In the genomic region with DNA sequence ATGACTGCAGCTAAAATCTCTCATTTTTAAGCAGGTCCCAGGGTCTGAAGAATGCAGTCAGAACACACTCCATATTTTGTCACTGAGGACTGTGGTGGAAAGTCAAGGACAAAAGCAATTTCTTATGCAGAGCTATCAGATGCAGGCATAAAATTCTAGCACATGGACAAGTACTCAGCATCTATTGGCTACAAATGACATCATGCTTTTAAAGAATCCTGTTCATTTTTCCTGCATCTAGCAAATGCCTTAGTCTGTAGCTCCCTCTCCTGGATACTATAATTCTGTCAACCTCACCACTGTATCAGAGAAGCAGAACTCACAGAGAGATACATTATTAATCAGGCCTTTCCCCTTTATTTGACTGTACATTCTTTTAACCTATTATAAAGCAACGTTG, we compare ENCODE assay signal across 8 mouse cellular contexts.
DNase-seq lines count a peak whose midpoint lies in the region; ATAC-seq and TF ChIP-seq lines count a peak whose summit lies in the region.

No protein-coding gene starts in this region.

- no peaks in the 10 kb centered on the region; the same call in none of the 2 replicates for H3K36me3 ChIP-seq in kidney, adult 2 months (ENCODE audit: control insufficient read depth, insufficient read depth, low read length)
- H3K36me3 ChIP-seq in CH12.LX (replicated peaks in 1 of 2; ENCODE audit: control insufficient read depth in 1 of 2, insufficient read depth in 1 of 2, low read length in 1 of 2): peaks cover 0 to 7% of the 10 kb centered on the region in 2 experiments
- H3K36me3 ChIP-seq in hindbrain, embryonic 10.5 days: no peaks in the 10 kb centered on the region
- no peaks in the 10 kb centered on the region for H3K36me3 ChIP-seq in limb, embryonic 14.5 days (ENCODE audit: control insufficient read depth, insufficient read depth, low read length)
- H3K36me3 ChIP-seq in stomach, postnatal 0 days (ENCODE audit: control insufficient read depth, insufficient read depth, low read length): 0 out of 2 replicates have a peak, but pooled peaks cover 2% of the 10 kb centered on the region

- H3K4me2 ChIP-seq in CH12.LX (ENCODE audit: insufficient read depth, low read depth, poor library complexity, severe bottlenecking): no peak overlapping the region
- H3K4me2 ChIP-seq in limb, embryonic 14.5 days (replicated peaks; ENCODE audit: low read depth, low read length, severe bottlenecking): no peak overlapping the region
- no peak overlapping the region for H3K4me2 ChIP-seq in stomach, postnatal 0 days (replicated peaks; ENCODE audit: low read depth)

- H3K9ac ChIP-seq in CH12.LX (ENCODE audit: insufficient read depth, low read depth): no peak overlapping the region
- no peak overlapping the region for H3K9ac ChIP-seq in limb, embryonic 14.5 days (ENCODE audit: low read depth, low read length, severe bottlenecking)
- H3K9ac ChIP-seq in stomach, postnatal 0 days (ENCODE audit: low read length): no peak overlapping the region

- WGBS in kidney, adult 2 months: 40% methylated on average over 1 of the region's 1 CpGs
- WGBS in hindbrain, embryonic 10.5 days: 43% methylated on average over 1 of the region's 1 CpGs
- WGBS in limb, embryonic 14.5 days: 54% methylated on average over 1 of the region's 1 CpGs
- WGBS in stomach, postnatal 0 days: 13% methylated on average over 1 of the region's 1 CpGs

- peak; percentile 92 for ATAC-seq in limb, embryonic 14.5 days (ENCODE audit: low FRiP score, low read depth)
- peak; percentile 61; the same call in 1 of the 2 replicates for ATAC-seq in stomach, postnatal 0 days (ENCODE audit: low FRiP score, low TSS enrichment)

- H3K9me3 ChIP-seq in CH12.LX (replicated peaks; ENCODE audit: low read length): no peaks in the 10 kb centered on the region
- H3K9me3 ChIP-seq in hindbrain, embryonic 10.5 days: no peaks in the 10 kb centered on the region
- H3K9me3 ChIP-seq in limb, embryonic 14.5 days (ENCODE audit: control insufficient read depth, low read length): no peaks in the 10 kb centered on the region
- H3K9me3 ChIP-seq in stomach, postnatal 0 days (ENCODE audit: control insufficient read depth, low read length): no peaks in the 10 kb centered on the region

- H3K27ac ChIP-seq in kidney, adult 2 months (ENCODE audit: insufficient read depth, low read depth, low read length): no peak overlapping the region
- no peak overlapping the region for H3K27ac ChIP-seq in CH12.LX (ENCODE audit: insufficient read depth, low read depth)
- 0 out of 2 replicates have a peak overlapping the region, but pooled peaks have one; percentile 29 for H3K27ac ChIP-seq in hindbrain, embryonic 10.5 days
- H3K27ac ChIP-seq in limb, embryonic 14.5 days (replicated peaks; ENCODE audit: low read depth, low read length): no peak overlapping the region
- H3K27ac ChIP-seq in stomach, postnatal 0 days (replicated peaks): no peak overlapping the region

- H3K27me3 ChIP-seq in kidney, adult 2 months (replicated peaks; ENCODE audit: control insufficient read depth, insufficient read depth, low read length): no peaks in the 10 kb centered on the region
- H3K27me3 ChIP-seq in CH12.LX (replicated peaks): no peaks in the 10 kb centered on the region
- no peaks in the 10 kb centered on the region for H3K27me3 ChIP-seq in hindbrain, embryonic 10.5 days (ENCODE audit: insufficient read depth, poor library complexity, severe bottlenecking)
- no peaks in the 10 kb centered on the region for H3K27me3 ChIP-seq in limb, embryonic 14.5 days (ENCODE audit: control insufficient read depth, insufficient read depth, low read length)
- H3K27me3 ChIP-seq in stomach, postnatal 0 days (ENCODE audit: control insufficient read depth, insufficient read depth, low read length): no peaks in the 10 kb centered on the region

- no peak overlapping the region for H3K4me3 ChIP-seq in kidney, adult 2 months (ENCODE audit: insufficient read depth, low read depth, low read length)
- no peak overlapping the region for H3K4me3 ChIP-seq in CH12.LX (replicated peaks in 1 of 3; ENCODE audit: low read depth in 2 of 3, low read length in 2 of 3, poor library complexity in 1 of 3)
- no peak overlapping the region for H3K4me3 ChIP-seq in hindbrain, embryonic 10.5 days
- no peak overlapping the region for H3K4me3 ChIP-seq in limb, embryonic 14.5 days (replicated peaks; ENCODE audit: low read length)
- no peak overlapping the region for H3K4me3 ChIP-seq in stomach, postnatal 0 days (ENCODE audit: low read depth, low read length)

- 0 out of 2 replicates have a peak, but pooled peaks have one; percentile 13 for TF ChIP-seq CTCF in kidney, adult 2 months (conservative IDR thresholded peaks at IDR 0.05; ENCODE audit: insufficient read depth, insufficient read length, low read depth, low read length)
- TF ChIP-seq CTCF in CH12.LX (conservative IDR thresholded peaks at IDR 0.05 in 1 of 2, IDR thresholded peaks at IDR 0.05 in 1 of 2; ENCODE audit: low read depth in 2 of 2, low read length in 2 of 2): peak; percentile 45 to 98; a peak in 3 of 4 replicates
- peak; percentile 87 for TF ChIP-seq CTCF in stomach, postnatal 0 days (IDR thresholded peaks at IDR 0.05; ENCODE audit: low read depth)

- TF ChIP-seq RAD21 in CH12.LX (IDR thresholded peaks at IDR 0.05; ENCODE audit: low read depth, low read length): no peak; the same call in none of the 2 replicates

- in situ Hi-C loops in CH12.LX (cut with MboI; ENCODE audit: low pct_ligation_motif_present, low pct_unique_long_range_greater_than_20kb, low sequenced_read_pairs): no loop called here

- TF ChIP-seq EP300 in CH12.LX (IDR thresholded peaks at IDR 0.05; ENCODE audit: low read length): peak; percentile 52
- TF ChIP-seq EP300 in stomach, postnatal 0 days (optimal IDR thresholded peaks at IDR 0.05): no peak

- H3K4me1 ChIP-seq in kidney, adult 2 months (ENCODE audit: control insufficient read depth, insufficient read depth, low read length): no peaks in the 10 kb centered on the region
- H3K4me1 ChIP-seq in CH12.LX (ENCODE audit: control insufficient read depth in 1 of 2, insufficient read depth in 2 of 2): peaks cover 16 to 28% of the 10 kb centered on the region in 2 experiments
- no peaks in the 10 kb centered on the region for H3K4me1 ChIP-seq in hindbrain, embryonic 10.5 days (replicated peaks)
- H3K4me1 ChIP-seq in limb, embryonic 14.5 days (ENCODE audit: control insufficient read depth, insufficient read depth, low read length): no peaks in the 10 kb centered on the region
- H3K4me1 ChIP-seq in stomach, postnatal 0 days (replicated peaks; ENCODE audit: control insufficient read depth, insufficient read depth): no peaks in the 10 kb centered on the region

- dilution Hi-C loops in CH12.LX (cut with MboI; ENCODE audit: extremely low pct_ligation_motif_present, extremely low pct_unique_long_range_greater_than_20kb, low sequenced_read_pairs): no loop called here

- TF ChIP-seq POLR2A in kidney, adult 2 months (IDR thresholded peaks at IDR 0.05; ENCODE audit: low read depth, low read length): no peak
- TF ChIP-seq POLR2A in CH12.LX (IDR thresholded peaks at IDR 0.05; ENCODE audit: low read depth, low read length): no peak
- TF ChIP-seq POLR2A in limb, embryonic 14.5 days (IDR thresholded peaks at IDR 0.05; ENCODE audit: borderline replicate concordance, extremely low read depth, insufficient read depth, insufficient read length): no peak

- H3K79me2 ChIP-seq in CH12.LX (replicated peaks; ENCODE audit: control insufficient read depth, extremely low read depth, insufficient read depth, poor library complexity, severe bottlenecking): no peaks in the 10 kb centered on the region

- peak; percentile 50 for DNase-seq in kidney, adult 2 months
- DNase-seq in kidney, adult 11 months: no peak
- peak; percentile 83 for DNase-seq in CH12.LX (ENCODE audit: extremely low read depth)
- DNase-seq in cerebellum, adult 9-10 months: peak; percentile 94
- DNase-seq in hindbrain, embryonic 10.5 days (ENCODE audit: low spot score): no peak
- DNase-seq in limb, embryonic 14.5 days (ENCODE audit: low spot score): peak; percentile 85
- no peak for DNase-seq in stomach, postnatal 0 days (ENCODE audit: low spot score)
- DNase-seq in adrenal gland, postnatal 25 days: no peak

TF ChIP-seq in CH12.LX, 34 proteins besides CTCF, POLR2A, EP300 and RAD21 (continues in another document):
- TF ChIP-seq ZKSCAN1 (IDR thresholded peaks at IDR 0.05; ENCODE audit: borderline replicate concordance, low read depth, low read length) (no peak), TBP (conservative IDR thresholded peaks at IDR 0.05; ENCODE audit: low read depth, low read length) (no peak; the same call in 1 of the 2 replicates), MAX (IDR thresholded peaks at IDR 0.05; ENCODE audit: low read length) (peak; percentile 73; the same call in 1 of the 2 replicates), PAX5 (IDR thresholded peaks at IDR 0.05; ENCODE audit: low read length) (no peak), HCFC1 (IDR thresholded peaks at IDR 0.05; ENCODE audit: low read depth, low read length) (peak; percentile 55), MEF2A (IDR thresholded peaks at IDR 0.05; ENCODE audit: borderline replicate concordance, low read depth, low read length) (peak; percentile 56; the same call in 1 of the 2 replicates), ZNF384 (IDR thresholded peaks at IDR 0.05; ENCODE audit: low read depth, low read length) (peak; percentile 45), E2F4 (IDR thresholded peaks at IDR 0.05; ENCODE audit: insufficient replicate concordance, low read depth, low read length) (no peak), SIN3A (IDR thresholded peaks at IDR 0.05; ENCODE audit: low read length) (peak; percentile 85), SMC3 (IDR thresholded peaks at IDR 0.05; ENCODE audit: low read depth, low read length) (peak; percentile 92), CHD1 (IDR thresholded peaks at IDR 0.05; ENCODE audit: low read depth, low read length) (no peak), IRF4 (IDR thresholded peaks at IDR 0.05; ENCODE audit: low read depth, low read length) (peak; percentile 54; the same call in 1 of the 2 replicates), USF1 (IDR thresholded peaks at IDR 0.05; ENCODE audit: low read depth, low read length) (no peak; the same call in 1 of the 2 replicates), ZC3H11A (IDR thresholded peaks at IDR 0.05; ENCODE audit: low read depth, low read length) (peak; percentile 93), ELF1 (IDR thresholded peaks at IDR 0.05; ENCODE audit: low read depth, low read length) (no peak; the same call in 1 of the 2 replicates), RCOR1 (conservative IDR thresholded peaks at IDR 0.05; ENCODE audit: low read depth, low read length) (0 out of 2 replicates have a peak, but pooled peaks have one; percentile 15), ETS1 (conservative IDR thresholded peaks at IDR 0.05; ENCODE audit: low read depth, low read length) (no peak), NELFE (IDR thresholded peaks at IDR 0.05; ENCODE audit: low read depth, low read length) (peak; percentile 44; the same call in 1 of the 2 replicates), POLR2AphosphoS2 (IDR thresholded peaks at IDR 0.05; ENCODE audit: low read depth, low read length) (no peak), CHD2 (IDR thresholded peaks at IDR 0.05; ENCODE audit: low read length) (no peak), KAT2A (IDR thresholded peaks at IDR 0.05; ENCODE audit: insufficient replicate concordance, low read length) (no peak)

Comparison
In these comparisons a context has a peak if more than half of its experiments do, and no peak if none do; other contexts are left out.
1. DNase-seq: peak in kidney, adult 2 months (single experiment), CH12.LX (single experiment), cerebellum, adult 9-10 months (single experiment) and limb, embryonic 14.5 days (single experiment); none in kidney, adult 11 months (single experiment), hindbrain, embryonic 10.5 days (single experiment), stomach, postnatal 0 days (single experiment) and adrenal gland, postnatal 25 days (single experiment).
2. CTCF ChIP-seq: peak in every context shown above with its lines; median percentile 87 in stomach, postnatal 0 days; 72 in CH12.LX; 13 in kidney, adult 2 months.